Mouse (Mus musculus) liver, adult (tissue): ENCODE data around the gene Aktip.

ENCODE experiments used
- GATA4 ChIP-seq: IDR thresholded peaks from 2 replicates; pipeline ENCODE4 v1.6.1; 2014; ENCODE audit warnings: mild to moderate bottlenecking, low read length; ENCODE audit not compliant: insufficient replicate concordance

The Aktip gene

GRCm38 (mm10) chr8:91154564-91154963 is 45.2 kb downstream of the Aktip start:
- no peak for TF ChIP-seq GATA4

DNA sequence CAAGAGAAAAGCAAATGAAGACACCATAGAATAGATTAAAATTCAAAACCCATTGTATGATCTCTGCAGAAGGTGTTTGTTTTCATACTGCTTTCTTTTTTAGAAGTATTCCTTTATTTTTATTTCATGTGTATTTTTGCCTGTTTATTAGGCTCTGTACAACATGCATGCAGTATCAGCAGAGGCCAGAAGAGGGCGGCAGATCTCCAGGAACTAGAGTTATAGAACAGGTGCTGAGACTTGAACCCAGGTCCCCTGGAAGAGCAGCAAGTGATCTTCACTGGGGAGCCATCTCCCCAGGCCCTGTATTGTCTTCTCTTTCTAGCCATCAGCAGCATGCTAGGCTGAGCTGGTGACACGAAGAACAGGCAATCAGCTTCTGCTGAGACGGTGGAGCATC is 45.9 kb downstream of the Aktip start:
- no peak for TF ChIP-seq GATA4

DNA sequence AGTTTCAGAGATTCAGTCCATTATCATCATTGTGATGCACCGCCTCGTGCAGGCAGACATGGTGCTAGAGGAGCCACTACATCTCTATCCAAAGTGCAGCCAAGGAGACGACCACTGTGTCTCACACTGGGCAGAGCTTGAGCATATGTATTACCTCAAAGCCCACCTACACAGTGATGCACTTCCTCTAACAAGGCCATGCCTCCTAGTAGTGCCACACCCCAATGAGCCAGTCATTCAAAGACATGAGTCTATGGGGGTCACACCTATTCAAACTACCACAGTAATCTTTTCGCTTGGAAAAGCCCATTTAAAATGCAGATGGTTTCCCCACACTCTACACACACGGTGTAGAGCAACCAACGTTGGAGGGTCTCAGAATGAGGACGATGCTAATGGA is 48.2 kb downstream of the Aktip start:
- no peak for TF ChIP-seq GATA4

DNA sequence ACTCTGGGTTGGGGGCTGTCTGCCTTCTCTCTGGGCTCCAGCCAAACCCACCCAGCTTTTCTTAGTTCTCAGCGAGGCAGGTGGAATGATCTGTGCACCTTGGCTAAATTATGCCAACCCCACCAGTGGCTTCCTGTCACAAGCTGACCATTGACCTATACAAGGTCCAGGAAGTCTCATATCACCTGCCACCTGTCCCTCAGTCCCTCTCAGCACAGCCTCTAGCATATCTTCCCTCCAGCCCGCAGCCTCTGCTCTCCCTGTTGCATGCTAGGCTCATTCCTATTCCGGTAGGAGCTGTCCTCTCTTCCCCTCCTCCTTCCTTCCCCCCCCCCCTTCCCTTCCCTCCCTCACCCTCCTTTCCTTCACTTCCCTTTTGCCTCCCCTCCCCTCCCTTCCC is 50.5 kb downstream of the Aktip start:
- TF ChIP-seq GATA4: no peak

GRCm38 (mm10) chr8:91148643-91149178 is 51.1 kb downstream of the Aktip start:
- TF ChIP-seq GATA4: no peak

- no peak for TF ChIP-seq GATA4
These were observed 52.1 kb downstream of the Aktip start for GRCm38 (mm10) chr8:91147715-91148114.

DNA sequence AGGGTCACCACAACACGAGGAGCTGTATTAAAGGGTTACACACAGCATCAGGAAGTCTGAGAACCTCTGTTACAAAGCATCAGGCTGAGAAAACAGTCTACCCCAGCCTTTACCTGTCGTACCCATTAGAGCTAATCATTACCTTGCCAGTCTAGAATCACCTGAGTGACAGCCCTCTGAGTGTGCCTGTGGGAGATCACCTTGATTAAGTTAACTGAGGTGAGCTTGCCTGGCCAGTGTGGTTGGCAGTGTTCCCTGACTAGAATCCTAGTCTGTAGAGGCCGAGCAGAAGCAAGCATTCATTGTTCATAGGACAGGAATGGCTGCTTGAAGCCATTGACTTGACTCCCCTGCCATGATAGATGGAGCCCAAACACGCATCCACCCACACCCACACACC is 58.9 kb downstream of the Aktip start:
- no peak for TF ChIP-seq GATA4

- TF ChIP-seq GATA4: no peak
These were observed 64.2 kb downstream of the Aktip start for GRCm38 (mm10) chr8:91135308-91136181.

DNA sequence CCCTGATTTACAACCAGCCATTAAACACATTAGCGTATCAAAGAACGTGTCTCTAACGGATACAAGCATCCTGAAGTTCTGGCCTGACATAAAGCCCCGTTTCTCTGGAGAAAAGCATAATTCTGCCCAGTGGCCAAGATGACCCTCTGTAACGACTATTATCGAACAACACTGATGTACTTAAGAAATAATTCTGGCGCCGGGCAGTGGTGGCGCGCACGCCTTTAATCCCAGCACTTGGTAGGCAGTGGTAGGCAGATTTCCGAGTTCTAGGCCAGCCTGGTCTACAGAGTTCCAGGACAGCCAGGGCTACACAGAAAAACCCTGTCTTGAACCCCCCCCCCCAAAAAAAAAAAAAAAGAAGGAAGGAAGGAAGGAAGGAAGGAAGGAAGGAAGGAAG is 65.1 kb downstream of the Aktip start:
- no peak for TF ChIP-seq GATA4

DNA sequence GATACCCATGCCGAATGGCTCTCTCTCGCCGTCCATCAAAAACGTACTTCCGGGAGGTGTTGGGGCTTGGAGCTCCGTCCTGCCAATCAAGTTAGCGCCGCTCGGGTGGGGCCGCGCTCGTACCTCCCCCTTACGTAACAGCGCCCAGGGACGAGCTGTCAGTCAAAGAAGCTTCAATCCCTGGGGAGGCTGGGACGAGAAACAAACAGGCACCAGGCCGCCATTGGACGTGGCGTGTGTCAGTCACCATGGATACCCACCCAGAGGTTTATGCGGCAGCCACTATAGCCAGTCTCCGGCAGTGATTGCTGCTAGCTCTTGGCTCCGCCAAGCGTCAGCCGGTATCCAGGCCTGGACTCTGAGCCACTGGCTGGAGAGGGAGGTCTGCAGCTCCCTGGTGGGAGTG is 65.7 kb downstream of the Aktip start:
- TF ChIP-seq GATA4: no peak

GRCm38 (mm10) chr8:91133441-91134069 is 66.2 kb downstream of the Aktip start:
- no peak for TF ChIP-seq GATA4

GRCm38 (mm10) chr8:91132731-91133130 is 67.0 kb downstream of the Aktip start:
- no peak for TF ChIP-seq GATA4

GRCm38 (mm10) chr8:91126786-91127185 is 73.0 kb downstream of the Aktip start:
- TF ChIP-seq GATA4: no peak

- TF ChIP-seq GATA4: no peak
These were observed 75.5 kb downstream of the Aktip start for GRCm38 (mm10) chr8:91124315-91124714.

DNA sequence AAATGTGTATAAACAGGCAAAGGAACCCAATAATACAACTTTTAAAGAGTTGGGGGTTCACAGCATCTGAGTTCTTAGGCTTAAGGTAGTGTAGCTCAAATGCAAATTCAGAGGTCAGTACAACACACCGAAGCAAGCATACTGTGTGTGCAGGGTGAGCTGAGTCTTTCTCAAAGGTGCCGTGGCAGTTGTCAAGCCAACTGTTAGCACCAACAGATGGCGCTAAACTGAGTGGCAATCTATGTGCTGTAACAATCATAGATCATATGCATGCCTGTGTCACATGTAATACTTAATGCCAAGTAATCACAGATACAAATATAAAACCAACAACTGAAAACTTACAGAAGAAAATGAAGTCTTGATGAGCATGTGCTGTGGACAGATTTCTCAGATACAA is 81.6 kb downstream of the Aktip start:
- TF ChIP-seq GATA4: no peak

DNA sequence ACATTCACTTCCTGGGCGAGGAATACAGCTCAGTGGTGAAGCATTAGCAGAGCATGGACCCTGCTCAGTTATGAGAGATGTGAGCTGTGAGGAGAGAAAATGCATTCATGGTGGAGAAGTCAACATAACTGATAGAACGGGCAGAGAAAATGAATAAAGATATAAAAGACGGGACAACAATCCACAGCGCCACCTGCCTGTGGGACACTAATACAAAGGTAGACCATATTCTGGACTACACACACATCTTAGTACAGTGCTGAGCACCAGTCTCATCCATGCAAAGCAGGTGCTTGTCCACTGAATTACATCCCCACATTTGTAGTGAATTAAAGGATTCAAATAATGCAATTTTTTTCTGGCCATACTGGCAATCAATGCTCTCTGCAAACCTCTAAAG is 82.2 kb downstream of the Aktip start:
- no peak for TF ChIP-seq GATA4
